Comparison of ENCODE assay signal across 11 mouse cellular contexts in the genomic region with DNA sequence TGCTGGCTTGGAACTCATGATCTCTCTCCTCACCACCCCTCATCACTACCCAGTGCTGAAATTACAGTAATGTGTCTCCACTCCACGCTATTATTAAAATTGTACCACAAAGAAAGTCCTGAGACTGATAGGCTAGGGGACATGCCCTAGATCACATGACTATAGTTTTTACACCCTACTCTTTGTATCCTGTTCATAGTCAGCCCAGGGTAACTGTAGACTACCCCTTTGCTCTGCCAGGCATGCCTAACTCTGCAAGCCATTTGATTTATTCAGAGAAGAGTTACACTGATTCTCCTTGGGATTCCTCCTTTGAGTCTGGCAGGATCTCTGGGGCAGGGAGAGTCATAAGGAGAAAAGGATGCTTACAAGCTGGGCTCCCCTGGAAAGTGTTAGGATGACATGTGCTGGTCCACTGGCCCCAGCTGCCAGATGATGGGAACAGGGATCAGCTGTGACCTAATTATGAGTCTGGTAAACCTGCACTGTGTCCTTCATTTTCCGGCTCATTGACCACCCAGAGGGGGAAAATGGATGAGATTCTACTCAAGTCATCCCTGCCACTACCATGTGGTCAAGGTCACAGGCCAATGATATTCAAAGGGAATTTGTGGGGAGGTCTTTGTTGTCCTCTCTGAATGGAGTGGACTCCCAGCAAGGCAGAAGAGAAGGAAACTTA.
DNase-seq lines count a peak whose midpoint lies in the region; ATAC-seq and TF ChIP-seq lines count a peak whose summit lies in the region.
"Had no signal": no experiment of that assay in that cellular context is flagged by ENCODE, and none has a peak within 500 bp of the region (broad histone marks: within the 10 kb centered on the region; RNA-seq: fewer than 3 reads in every experiment).

No protein-coding gene starts in this region.

- peak; percentile 4 for DNase-seq in kidney, postnatal 0 days (ENCODE audit: low spot score)
- DNase-seq in kidney, adult 2 months = no peak
- DNase-seq in cerebellum, adult 8-10 months = peak; percentile 5
- peak; percentile 29 for DNase-seq in embryonic facial prominence, embryonic 14.5 days (ENCODE audit: low spot score)
- peak; percentile 15 for DNase-seq in midbrain, embryonic 14.5 days
- no peak for DNase-seq in thymus, postnatal 14 days
- DNase-seq in right cerebral cortex, adult 18-20 months = no peak
- DNase-seq: heart, postnatal 4 days; layer of hippocampus, adult 9-11 months; liver had no signal

- WGBS in kidney, postnatal 0 days = 45% methylated on average over 2 of the region's 2 CpGs
- WGBS in kidney, adult 2 months = 43% methylated on average over 2 of the region's 2 CpGs
- 67% methylated on average over 2 of the region's 2 CpGs for WGBS in embryonic facial prominence, embryonic 14.5 days
- WGBS in midbrain, embryonic 14.5 days = 60% methylated on average over 2 of the region's 2 CpGs

- no peak overlapping the region for H3K27ac ChIP-seq in kidney, postnatal 0 days
- H3K27ac ChIP-seq in kidney, adult 2 months (ENCODE audit: insufficient read depth, low read depth, low read length) = no peak overlapping the region
- no peak overlapping the region for H3K27ac ChIP-seq in embryonic facial prominence, embryonic 14.5 days (replicated peaks; ENCODE audit: low read depth, low read length)
- no peak overlapping the region for H3K27ac ChIP-seq in midbrain, embryonic 14.5 days (replicated peaks; ENCODE audit: low read depth, low read length)

- no peak overlapping the region for H3K9ac ChIP-seq in kidney, postnatal 0 days (ENCODE audit: low read depth, low read length)
- H3K9ac ChIP-seq in embryonic facial prominence, embryonic 14.5 days (ENCODE audit: low read depth, low read length) = no peak overlapping the region
- no peak overlapping the region for H3K9ac ChIP-seq in midbrain, embryonic 14.5 days (replicated peaks; ENCODE audit: low read length)

- no peak for TF ChIP-seq CTCF in kidney, postnatal 0 days (IDR thresholded peaks at IDR 0.05; ENCODE audit: low read depth)
- TF ChIP-seq CTCF in kidney, adult 2 months (conservative IDR thresholded peaks at IDR 0.05; ENCODE audit: insufficient read depth, insufficient read length, low read depth, low read length) = no peak

- H3K27me3 ChIP-seq in kidney, postnatal 0 days (ENCODE audit: insufficient read depth, low read length) = no peaks in the 10 kb centered on the region
- H3K27me3 ChIP-seq in kidney, adult 2 months (replicated peaks; ENCODE audit: control insufficient read depth, insufficient read depth, low read length) = no peaks in the 10 kb centered on the region
- no peaks in the 10 kb centered on the region for H3K27me3 ChIP-seq in embryonic facial prominence, embryonic 14.5 days (replicated peaks; ENCODE audit: control insufficient read depth, insufficient read depth, low read length)
- no peaks in the 10 kb centered on the region for H3K27me3 ChIP-seq in midbrain, embryonic 14.5 days (ENCODE audit: control insufficient read depth, insufficient read depth, low read length)

- no peaks in the 10 kb centered on the region for H3K9me3 ChIP-seq in kidney, postnatal 0 days (replicated peaks; ENCODE audit: low read length)
- no peaks in the 10 kb centered on the region for H3K9me3 ChIP-seq in embryonic facial prominence, embryonic 14.5 days (ENCODE audit: control insufficient read depth, low read length)
- H3K9me3 ChIP-seq in midbrain, embryonic 14.5 days (ENCODE audit: control insufficient read depth, low read length) = no peaks in the 10 kb centered on the region

- no peak for TF ChIP-seq POLR2A in kidney, adult 2 months (IDR thresholded peaks at IDR 0.05; ENCODE audit: low read depth, low read length)

- H3K4me3 ChIP-seq in kidney, postnatal 0 days (replicated peaks; ENCODE audit: low read depth, low read length) = no peak overlapping the region
- H3K4me3 ChIP-seq in kidney, adult 2 months (ENCODE audit: insufficient read depth, low read depth, low read length) = no peak overlapping the region
- no peak overlapping the region for H3K4me3 ChIP-seq in embryonic facial prominence, embryonic 14.5 days (ENCODE audit: low read depth, low read length)
- no peak overlapping the region for H3K4me3 ChIP-seq in midbrain, embryonic 14.5 days (replicated peaks; ENCODE audit: low read depth, low read length)

- peak; percentile 49; the same call in 1 of the 2 replicates for ATAC-seq in kidney, postnatal 0 days (replicated peaks; ENCODE audit: low FRiP score, low read depth)
- peak; percentile 30; the same call in 1 of the 2 replicates for ATAC-seq in embryonic facial prominence, embryonic 14.5 days (ENCODE audit: low read depth)
- peak; percentile 50; the same call in 1 of the 2 replicates for ATAC-seq in midbrain, embryonic 14.5 days (ENCODE audit: low FRiP score, low TSS enrichment)
- ATAC-seq in CD4-positive, CD25-positive, alpha-beta regulatory T cell, adult 4 months = no peak

- H3K4me2 ChIP-seq in kidney, postnatal 0 days (ENCODE audit: low read length) = no peak overlapping the region
- H3K4me2 ChIP-seq in embryonic facial prominence, embryonic 14.5 days (ENCODE audit: low read depth, low read length) = no peak overlapping the region
- no peak overlapping the region for H3K4me2 ChIP-seq in midbrain, embryonic 14.5 days (ENCODE audit: low read length)

- H3K36me3 ChIP-seq in kidney, postnatal 0 days (ENCODE audit: insufficient read depth, low read length) = no peaks in the 10 kb centered on the region
- H3K36me3 ChIP-seq in kidney, adult 2 months (ENCODE audit: control insufficient read depth, insufficient read depth, low read length) = no peaks in the 10 kb centered on the region
- no peaks in the 10 kb centered on the region for H3K36me3 ChIP-seq in embryonic facial prominence, embryonic 14.5 days (ENCODE audit: control insufficient read depth, insufficient read depth, low read length)
- no peaks in the 10 kb centered on the region for H3K36me3 ChIP-seq in midbrain, embryonic 14.5 days (ENCODE audit: control insufficient read depth, insufficient read depth, low read length)

- H3K4me1 ChIP-seq in kidney, postnatal 0 days (replicated peaks; ENCODE audit: insufficient read depth, low read length) = no peaks in the 10 kb centered on the region
- H3K4me1 ChIP-seq in kidney, adult 2 months (ENCODE audit: control insufficient read depth, insufficient read depth, low read length) = no peaks in the 10 kb centered on the region
- no peaks in the 10 kb centered on the region for H3K4me1 ChIP-seq in embryonic facial prominence, embryonic 14.5 days (ENCODE audit: control insufficient read depth, insufficient read depth, low read length)
- H3K4me1 ChIP-seq in midbrain, embryonic 14.5 days (ENCODE audit: control insufficient read depth, insufficient read depth, low read length) = 0 out of 2 replicates have a peak, but pooled peaks cover 4% of the 10 kb centered on the region

Comparison
In these comparisons a context has a peak if more than half of its experiments do, and no peak if none do; other contexts are left out.
1. DNase-seq: peak in kidney, postnatal 0 days (single experiment), cerebellum, adult 8-10 months (single experiment), embryonic facial prominence, embryonic 14.5 days (single experiment) and midbrain, embryonic 14.5 days (single experiment); none in kidney, adult 2 months (single experiment), thymus, postnatal 14 days (single experiment) and right cerebral cortex, adult 18-20 months (single experiment).